Mouse (Mus musculus): ENCODE measurements around the gene Srek1ip1.

DNA sequence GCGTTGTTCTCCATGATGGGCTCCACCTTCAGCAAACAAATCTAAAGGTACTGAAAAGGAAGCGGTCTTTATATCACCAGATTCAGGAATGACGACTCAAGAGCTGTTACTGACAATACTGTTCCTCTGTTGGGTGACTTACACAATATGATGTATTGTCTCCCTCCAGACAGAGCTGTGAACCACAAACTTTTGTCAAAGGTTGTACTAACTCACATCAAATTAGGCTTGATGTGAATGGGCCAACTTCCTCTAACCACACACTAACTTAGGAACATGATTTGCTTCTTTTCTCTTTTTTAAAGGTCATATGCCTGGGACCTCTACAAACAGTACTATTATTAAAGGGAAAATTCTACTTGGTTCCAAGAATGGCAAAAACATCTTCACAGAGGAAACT lies 29.1 kb upstream of the Srek1ip1 start:
- TF ChIP-seq POLR2A (IDR thresholded peaks at IDR 0.05; ENCODE audit: extremely low read depth, insufficient read depth, low read length) (no peak), CTCF (IDR thresholded peaks at IDR 0.05; ENCODE audit: low read depth, low read length) (no peak)

Data from liver, adult 2 months (tissue).